Mouse (Mus musculus) ES-Bruce4 (cell line): ENCODE measurements at regions not wholly inside any gene's neighbourhood (a gene's known extent, or its start where the extent isn't known, plus 50 kb on each side); places are given as distances from the start of the nearest gene placed in this dataset.

Source experiments
- CTCF ChIP-seq: IDR thresholded peaks from one replicate; pipeline ENCODE4 v1.8.1; 2011; ENCODE audit warnings: low read depth, low read length
- EP300 ChIP-seq: IDR thresholded peaks from 2 replicates; pipeline ENCODE4 v1.6.1; 2011; ENCODE audit warnings: low read depth, low read length; ENCODE audit not compliant: insufficient read depth
- POLR2A ChIP-seq: IDR thresholded peaks from one replicate; pipeline ENCODE4 v1.8.1; 2011; ENCODE audit warnings: low read length; ENCODE audit not compliant: insufficient read depth

DNA sequence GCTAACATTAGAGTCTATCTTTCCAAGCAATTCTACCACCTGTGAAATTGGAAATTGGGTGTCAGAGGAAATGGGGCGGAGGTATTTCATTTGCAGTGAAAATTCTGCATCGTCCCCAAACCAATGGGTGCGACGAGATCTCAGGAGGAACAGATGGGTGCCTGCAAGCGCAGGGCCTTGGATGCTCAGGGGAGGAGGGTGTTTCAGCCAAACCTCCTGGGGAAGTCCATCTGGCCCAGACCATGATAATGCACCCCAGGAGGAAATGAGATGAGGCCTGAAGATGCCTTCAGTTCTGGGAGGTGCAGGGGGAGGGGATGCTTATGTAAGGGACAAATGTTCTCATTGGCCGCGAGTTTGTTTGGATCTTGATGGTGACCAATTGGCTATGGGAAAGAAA is 205.9 kb upstream of the Dynlrb2 start:
- TF ChIP-seq CTCF (no peak), POLR2A (no peak), EP300 (no peak)
